Mouse (Mus musculus) liver, embryonic 15.5 days (tissue): Measurements from ENCODE around the gene Ssr2. TPM values are rescaled to one million over a fixed set of nuclear protein-coding genes. Genes with fewer than 3 reads are reported as not detected.
"Not testable (repeated sequence)": the region's sequence is repeated elsewhere in the genome, so short reads cannot be mapped to it uniquely, and the experiment has no call there.

ENCODE experiments used
- ATAC-seq: fragments of 200-750 bp; cut with Nextera tagmentation; 2 replicates; pipeline ENCODE4 v1.8.0; 2017; ENCODE audit warnings: moderate number of reproducible peaks, mild to moderate bottlenecking, moderate library complexity; ENCODE audit not compliant: insufficient read depth
- H3K27ac ChIP-seq: fragments of 300-500 bp; sonication (generic); replicated peaks from 2 replicates; pipeline ENCODE4 v1.5.1; 2015; ENCODE audit warnings: mild to moderate bottlenecking, inconsistent platforms
- H3K27me3 ChIP-seq: fragments of 300-500 bp; sonication (generic); 2 replicates; pipeline ENCODE4 v1.6.1; 2015; ENCODE audit warnings: mild to moderate bottlenecking, inconsistent platforms
- H3K36me3 ChIP-seq: fragments of 300-500 bp; sonication (generic); replicated peaks from 2 replicates; pipeline ENCODE4 v1.6.1; 2015; ENCODE audit warnings: moderate library complexity, mild to moderate bottlenecking, inconsistent platforms
- H3K4me1 ChIP-seq: fragments of 300-500 bp; sonication (generic); replicated peaks from 2 replicates; pipeline ENCODE4 v1.6.1; 2015; ENCODE audit warnings: inconsistent platforms
- H3K4me2 ChIP-seq: fragments of 300-500 bp; sonication (generic); 2 replicates; pipeline ENCODE4 v1.6.1; 2015; ENCODE audit warnings: moderate library complexity, mild to moderate bottlenecking, inconsistent platforms
- H3K4me3 ChIP-seq: fragments of 300-500 bp; sonication (generic); replicated peaks from 2 replicates; pipeline ENCODE4 v1.5.1; 2015; ENCODE audit warnings: mild to moderate bottlenecking, inconsistent platforms
- H3K9ac ChIP-seq: fragments of 300-500 bp; sonication (generic); 2 replicates; pipeline ENCODE4 v1.6.1; 2015; ENCODE audit warnings: moderate library complexity, mild to moderate bottlenecking, inconsistent platforms
- H3K9me3 ChIP-seq: fragments of 300-500 bp; sonication (generic); replicated peaks from 2 replicates; pipeline ENCODE4 v1.6.1; 2016; ENCODE audit warnings: inconsistent platforms
- WGBS: fragments of 180-500 bp; shearing (Covaris S2); methylation state at CpG from one replicate; pipeline ENCODE4 v1.1.7; 2015; ENCODE audit warnings: mixed read lengths; ENCODE audit not compliant: insufficient replicate concordance; 5-methylcytosine and 5-hydroxymethylcytosine counted together
- polyA plus RNA-seq: library from polyadenylated mRNA; unstranded; fragments of >200 nt; fragmentation: Nextera tagmentation; extraction: Ambion mirVana; gene quantifications from 2 replicates; pipeline ENCODE4 v1.2.1, GENCODE M21; 2015

Ssr2 gene
- polyA plus RNA-seq, 1 experiment from 2014 or later: 190 TPM

- Histone ChIP-seq H3K36me3 (peaks cover 62% of the 10 kb centered on the region), H3K4me3 (no peak overlapping the region), H3K27ac (peak overlapping the region; percentile 67), H3K4me2 (no peak overlapping the region), H3K27me3 (no peaks in the 10 kb centered on the region), H3K9ac (no peak overlapping the region), H3K9me3 (no peaks in the 10 kb centered on the region), H3K4me1 (peaks cover 24% of the 10 kb centered on the region)
- 73% methylated on average over 2 of the region's 2 CpGs for WGBS
- 0 out of 2 replicates have a peak, but pooled peaks have one; percentile 29 for ATAC-seq
These were observed 7.1 kb upstream of the Ssr2 start for GRCm38 (mm10) chr3:88568615-88569014.

- Histone ChIP-seq H3K27ac (peak overlapping the region; percentile 67), H3K4me3 (no peak overlapping the region), H3K4me2 (no peak overlapping the region), H3K27me3 (no peaks in the 10 kb centered on the region), H3K4me1 (peaks cover 24% of the 10 kb centered on the region), H3K36me3 (peaks cover 57% of the 10 kb centered on the region), H3K9me3 (no peaks in the 10 kb centered on the region), H3K9ac (no peak overlapping the region)
- ATAC-seq: peak; percentile 72
- WGBS: 65% methylated on average over 2 of the region's 2 CpGs
These were observed 6.6 kb upstream of the Ssr2 start for GRCm38 (mm10) chr3:88569093-88569492.

GRCm38 (mm10) chr3:88569694-88570093 is 6.0 kb upstream of the Ssr2 start:
- 79% methylated on average over 5 of the region's 5 CpGs for WGBS
- H3K9ac ChIP-seq: no peak overlapping the region
- peaks cover 51% of the 10 kb centered on the region for H3K36me3 ChIP-seq
- peaks cover 24% of the 10 kb centered on the region for H3K4me1 ChIP-seq
- no peak for ATAC-seq
- H3K9me3 ChIP-seq: no peaks in the 10 kb centered on the region
- H3K27me3 ChIP-seq: no peaks in the 10 kb centered on the region
- peak overlapping the region; percentile 67 for H3K27ac ChIP-seq
- no peak overlapping the region for H3K4me2 ChIP-seq
- H3K4me3 ChIP-seq: no peak overlapping the region

- WGBS: 78% methylated on average over 10 of the region's 10 CpGs
- Histone ChIP-seq H3K9ac (no peak overlapping the region), H3K27ac (no peak overlapping the region), H3K4me3 (no peak overlapping the region), H3K36me3 (peaks cover 45% of the 10 kb centered on the region), H3K4me1 (peaks cover 24% of the 10 kb centered on the region), H3K4me2 (no peak overlapping the region), H3K27me3 (no peaks in the 10 kb centered on the region), H3K9me3 (no peaks in the 10 kb centered on the region)
- ATAC-seq: no peak
These were observed 5.3 kb upstream of the Ssr2 start for GRCm38 (mm10) chr3:88570341-88570740.

- WGBS: 56% methylated on average over 1 of the region's 1 CpGs
- H3K4me2 ChIP-seq: no peak overlapping the region
- ATAC-seq: no peak
- no peaks in the 10 kb centered on the region for H3K9me3 ChIP-seq
- no peak overlapping the region for H3K4me3 ChIP-seq
- H3K9ac ChIP-seq: no peak overlapping the region
- H3K4me1 ChIP-seq: peaks cover 20% of the 10 kb centered on the region
- H3K27ac ChIP-seq: no peak overlapping the region
- H3K27me3 ChIP-seq: no peaks in the 10 kb centered on the region
- H3K36me3 ChIP-seq: peaks cover 29% of the 10 kb centered on the region
These were observed 3.8 kb upstream of the Ssr2 start for GRCm38 (mm10) chr3:88571856-88572255.

GRCm38 (mm10) chr3:88572835-88573234 is 2.8 kb upstream of the Ssr2 start:
- no peak for ATAC-seq
- H3K27me3 ChIP-seq: no peaks in the 10 kb centered on the region
- no peak overlapping the region for H3K4me3 ChIP-seq
- no peak overlapping the region for H3K27ac ChIP-seq
- 64% methylated on average over 2 of the region's 2 CpGs for WGBS
- no peaks in the 10 kb centered on the region for H3K9me3 ChIP-seq
- peaks cover 22% of the 10 kb centered on the region for H3K36me3 ChIP-seq
- H3K9ac ChIP-seq: no peak overlapping the region
- H3K4me1 ChIP-seq: peaks cover 16% of the 10 kb centered on the region
- no peak overlapping the region for H3K4me2 ChIP-seq

- Histone ChIP-seq H3K9ac (no peak overlapping the region), H3K4me2 (no peak overlapping the region), H3K27ac (no peak overlapping the region), H3K4me3 (no peak overlapping the region), H3K27me3 (no peaks in the 10 kb centered on the region), H3K9me3 (no peaks in the 10 kb centered on the region), H3K36me3 (peaks cover 12% of the 10 kb centered on the region), H3K4me1 (peaks cover 11% of the 10 kb centered on the region)
- ATAC-seq: no peak
- WGBS: 61% methylated on average over 2 of the region's 2 CpGs
These were observed 1.9 kb upstream of the Ssr2 start for GRCm38 (mm10) chr3:88573810-88574209.

GRCm38 (mm10) chr3:88577846-88578245 is 2.2 kb downstream of the Ssr2 start:
- not testable (repeated sequence) for H3K27me3 ChIP-seq, H3K4me2 ChIP-seq, H3K27ac ChIP-seq, H3K9me3 ChIP-seq, ATAC-seq, H3K9ac ChIP-seq, H3K4me3 ChIP-seq
- Histone ChIP-seq H3K4me1 (peaks cover 23% of the 10 kb centered on the region), H3K36me3 (peaks cover 20% of the 10 kb centered on the region)
- WGBS: 72% methylated on average over 5 of the region's 5 CpGs

- Histone ChIP-seq H3K27ac (no peak overlapping the region), H3K4me1 (peaks cover 23% of the 10 kb centered on the region), H3K36me3 (peaks cover 29% of the 10 kb centered on the region), H3K9ac (peak overlapping the region; percentile 90; the same call in 1 of the 2 replicates), H3K4me2 (peak overlapping the region; percentile 72), H3K9me3 (no peaks in the 10 kb centered on the region), H3K27me3 (no peaks in the 10 kb centered on the region), H3K4me3 (peak overlapping the region; percentile 86)
- 37% methylated on average over 8 of the region's 8 CpGs for WGBS
- no peak for ATAC-seq
These were observed 3.1 kb downstream of the Ssr2 start for GRCm38 (mm10) chr3:88578498-88579424.

- Histone ChIP-seq H3K4me2 (peak overlapping the region; percentile 72), H3K27me3 (no peaks in the 10 kb centered on the region), H3K9me3 (no peaks in the 10 kb centered on the region), H3K36me3 (peaks cover 37% of the 10 kb centered on the region), H3K4me3 (peak overlapping the region; percentile 86), H3K27ac (peak overlapping the region; percentile 81), H3K9ac (peak overlapping the region; percentile 90), H3K4me1 (peaks cover 23% of the 10 kb centered on the region)
- peak; percentile 83 for ATAC-seq
- WGBS: under 1% methylated on average over 34 of the region's 34 CpGs
These were observed 3.9 kb downstream of the Ssr2 start for GRCm38 (mm10) chr3:88579454-88580117.

GRCm38 (mm10) chr3:88585769-88586168 is 10.1 kb downstream of the Ssr2 start:
- Histone ChIP-seq H3K4me3 (no peak overlapping the region), H3K27me3 (no peaks in the 10 kb centered on the region), H3K9me3 (no peaks in the 10 kb centered on the region), H3K9ac (no peak overlapping the region), H3K4me1 (peaks cover 9% of the 10 kb centered on the region), H3K4me2 (no peak overlapping the region), H3K36me3 (peaks cover 72% of the 10 kb centered on the region), H3K27ac (no peak overlapping the region)
- 86% methylated on average over 6 of the region's 6 CpGs for WGBS
- no peak for ATAC-seq
